Mouse (Mus musculus): ENCODE results near the gene Tmem9b. TPM values are rescaled to one million over a fixed set of nuclear protein-coding genes. Genes with fewer than 3 reads are reported as not detected.

Gene Tmem9b
- polyA plus RNA-seq, 1 experiment: 51.9 TPM

DNA sequence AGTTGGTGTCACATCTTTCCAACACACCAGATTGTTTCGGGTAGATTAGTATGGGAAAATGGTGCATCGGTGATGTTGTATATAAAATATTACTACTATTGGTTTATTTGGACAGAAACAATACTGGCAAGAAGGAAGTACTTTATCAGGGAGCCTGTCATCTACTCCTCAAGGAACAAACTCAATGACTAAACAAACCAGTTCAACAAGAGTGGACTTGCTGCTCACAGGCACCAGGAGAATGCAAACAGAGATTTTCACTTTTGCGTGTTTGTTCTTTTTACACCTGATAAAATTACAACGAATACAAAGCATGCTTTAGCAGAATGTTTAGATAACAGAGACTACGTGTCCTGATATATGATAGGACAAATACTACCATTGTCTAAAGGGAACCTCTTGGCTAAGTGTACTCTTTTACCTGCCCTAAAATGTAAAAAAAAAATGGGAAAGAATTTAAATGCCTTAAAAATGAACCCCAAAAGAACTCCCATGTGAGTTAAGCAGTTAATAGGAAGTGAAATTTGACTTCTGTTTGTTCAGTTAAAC lies 12.8 kb downstream of the Tmem9b start:
- no peak for DNase-seq (ENCODE audit: low read depth)

DNA sequence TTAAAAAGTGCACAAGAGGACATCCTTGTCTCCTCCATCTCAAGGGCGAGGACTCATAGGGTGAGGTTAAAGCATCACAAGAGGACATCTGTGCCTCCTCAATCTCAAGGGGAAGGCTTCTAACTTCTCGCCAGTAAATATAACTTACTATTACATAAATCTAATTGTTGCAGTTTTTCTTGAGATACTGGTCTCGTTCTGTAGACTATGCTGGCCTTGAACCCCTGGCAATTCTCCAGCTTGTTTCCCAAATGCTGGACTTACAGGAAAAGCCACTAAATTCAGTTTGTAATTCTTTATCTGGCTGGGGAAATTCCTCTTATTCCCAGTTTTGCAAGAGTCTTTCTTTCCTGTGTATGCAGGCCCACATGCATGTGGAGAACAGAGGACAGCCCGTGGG lies 17.9 kb downstream of the Tmem9b start:
- DNase-seq (ENCODE audit: low read depth): no peak

DNA sequence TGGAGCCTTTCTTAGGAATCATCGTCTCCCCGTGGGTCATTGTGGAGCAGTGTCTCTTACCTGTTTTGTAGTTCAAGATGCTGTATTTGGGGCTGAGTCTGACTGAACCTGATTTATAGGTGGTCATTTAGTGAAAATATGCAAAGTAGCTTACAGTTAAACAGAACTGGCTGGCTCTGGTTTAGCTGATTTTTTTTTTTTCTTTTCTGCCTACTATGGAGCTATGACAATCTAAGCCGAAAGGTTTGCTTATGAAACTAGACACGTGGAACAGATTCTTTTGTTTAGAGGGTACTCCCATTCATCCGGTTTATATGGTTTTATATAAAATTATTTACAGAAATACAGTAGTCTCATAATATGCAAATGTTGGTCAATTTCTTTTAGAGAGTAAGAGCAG lies 21.0 kb downstream of the Tmem9b start, which contains the start of gene Ascl3:
TSS of gene Ascl3 (minus strand) at position 101 of the 400 bp plus-strand sequence.
- no peak for DNase-seq (ENCODE audit: low read depth)

DNA sequence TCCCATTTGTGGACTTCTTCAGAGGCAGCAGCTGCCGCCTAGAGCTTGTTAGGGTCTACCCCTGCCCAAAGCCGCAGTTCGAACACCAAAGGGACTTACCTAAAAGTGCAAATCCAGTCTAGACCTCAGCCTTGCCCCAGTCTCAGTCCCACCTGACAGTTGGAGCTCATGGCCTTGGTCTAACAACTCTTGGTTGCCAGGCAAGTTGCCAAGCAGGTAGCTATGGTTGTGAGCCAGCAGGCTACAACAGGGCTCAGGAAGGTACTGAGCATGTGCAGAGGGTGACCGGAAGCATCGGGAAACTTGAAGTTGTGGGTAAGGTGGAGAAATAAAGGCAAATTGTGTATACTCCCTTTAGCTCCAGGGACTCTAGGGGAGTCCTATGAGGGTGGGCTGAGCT lies 29.0 kb downstream of the Tmem9b start, which contains the start of gene BC051019:
TSS of gene BC051019 (minus strand) at position 154 of the 400 bp plus-strand sequence.
- no peak for DNase-seq (ENCODE audit: low read depth)

GRCm38 (mm10) chr7:109723114-109723513 lies 29.6 kb downstream of the Tmem9b start:
- DNase-seq (ENCODE audit: low read depth): no peak

GRCm38 (mm10) chr7:109722618-109723017 lies 30.1 kb downstream of the Tmem9b start:
- no peak for DNase-seq (ENCODE audit: low read depth)

DNA sequence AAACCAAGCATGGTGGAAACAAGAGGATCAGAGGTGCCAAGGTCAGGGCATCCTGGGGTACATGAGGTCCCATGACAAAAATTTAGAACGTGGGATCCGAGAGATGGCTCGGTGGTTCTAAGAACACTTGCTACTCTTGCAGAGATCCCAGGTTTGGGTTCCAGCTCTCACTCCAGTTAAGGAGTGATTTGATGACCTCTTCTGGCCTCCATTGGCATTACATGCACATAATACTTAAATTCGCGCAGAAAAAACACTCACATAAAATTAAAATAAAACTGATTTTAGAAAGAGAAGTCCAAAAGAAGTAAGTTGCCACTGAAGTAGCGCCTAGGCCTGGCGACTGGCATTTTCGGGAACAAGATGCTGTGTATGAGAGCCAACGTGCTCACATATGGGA lies 33.4 kb downstream of the Tmem9b start:
- DNase-seq (ENCODE audit: low read depth): no peak

- DNase-seq (ENCODE audit: low read depth): no peak
These were observed 39.2 kb downstream of the Tmem9b start for GRCm38 (mm10) chr7:109713434-109713982.

DNA sequence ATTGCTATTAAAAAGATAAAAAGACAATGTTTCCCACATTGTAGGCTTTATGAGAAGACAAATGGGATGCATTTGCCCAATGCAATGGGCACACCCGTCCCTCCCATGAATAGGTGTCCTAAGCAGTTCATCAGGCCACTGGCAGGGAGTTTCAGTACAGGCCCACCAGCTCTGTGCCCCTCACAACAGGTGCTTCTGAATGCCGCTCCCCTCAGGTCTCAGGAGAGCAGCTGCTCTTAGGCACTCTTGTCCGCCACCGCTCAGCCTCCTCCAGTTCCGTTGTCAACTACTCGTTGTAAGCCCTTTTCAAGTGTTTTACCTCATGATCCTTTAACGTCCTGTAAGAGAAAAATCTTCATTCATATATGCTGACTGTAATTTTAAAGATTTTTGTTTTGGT lies 40.5 kb downstream of the Tmem9b start:
- no peak for DNase-seq (ENCODE audit: low read depth)

- DNase-seq (ENCODE audit: low read depth): no peak
These were observed 42.6 kb downstream of the Tmem9b start for GRCm38 (mm10) chr7:109710069-109710468.

GRCm38 (mm10) chr7:109708961-109709382 lies 43.7 kb downstream of the Tmem9b start:
- no peak for DNase-seq (ENCODE audit: low read depth)

DNA sequence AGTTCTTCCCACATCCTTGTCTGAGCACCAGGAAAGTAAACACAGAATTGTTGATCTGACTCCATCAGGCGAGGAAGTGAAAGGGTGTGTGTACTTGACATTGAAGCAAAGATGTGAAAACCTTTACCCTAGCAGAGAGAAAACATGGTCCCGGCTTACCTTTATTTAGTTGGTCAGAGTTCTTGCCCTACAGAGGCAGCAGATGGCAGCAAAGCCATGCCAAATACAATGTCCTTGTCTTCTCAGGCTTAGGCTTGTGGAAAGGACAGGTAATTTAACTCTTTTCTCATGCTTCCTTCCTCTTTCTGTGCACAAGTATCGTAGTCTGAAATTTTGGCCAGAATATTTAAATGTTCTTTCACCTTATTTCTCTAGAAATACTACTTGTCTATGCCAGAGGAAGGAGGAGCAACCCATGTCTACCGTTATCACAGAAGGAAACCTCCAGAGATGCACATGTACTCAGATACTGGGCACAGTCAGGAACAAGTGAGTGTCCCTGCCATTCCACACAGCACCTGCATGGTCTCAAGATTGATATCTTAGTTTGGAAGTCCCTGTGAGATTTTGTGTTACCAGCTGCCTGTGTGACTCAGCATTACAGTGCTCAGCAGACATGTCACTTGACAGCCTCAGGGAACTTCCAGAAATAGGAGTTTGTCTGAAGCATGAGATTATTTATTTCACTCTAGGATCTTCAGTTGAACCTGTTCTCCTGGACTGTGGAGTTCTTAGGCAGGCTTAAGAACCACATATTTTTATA lies 45.5 kb downstream of the Tmem9b start:
- DNase-seq (ENCODE audit: low read depth): no peak

DNA sequence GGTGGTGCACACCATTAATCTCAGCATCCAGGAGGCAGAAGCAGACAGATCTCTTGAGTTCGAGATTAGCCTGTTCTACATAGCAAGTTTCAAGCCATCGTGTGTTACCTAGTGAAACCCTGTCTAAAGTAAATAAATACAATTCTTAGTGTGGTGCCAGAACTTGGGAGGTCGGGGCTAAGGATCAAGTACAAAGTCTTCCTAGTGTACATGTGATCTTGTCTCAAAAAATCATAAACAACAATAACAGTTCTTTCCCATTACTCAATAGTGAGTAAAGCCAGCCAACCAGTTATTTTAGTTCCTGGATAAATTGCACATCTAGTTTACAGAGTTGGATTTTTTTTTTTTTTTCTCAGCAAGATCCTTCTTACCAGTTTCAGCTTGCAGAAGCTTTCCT lies 48.2 kb downstream of the Tmem9b start:
- no peak for DNase-seq (ENCODE audit: low read depth)

DNA sequence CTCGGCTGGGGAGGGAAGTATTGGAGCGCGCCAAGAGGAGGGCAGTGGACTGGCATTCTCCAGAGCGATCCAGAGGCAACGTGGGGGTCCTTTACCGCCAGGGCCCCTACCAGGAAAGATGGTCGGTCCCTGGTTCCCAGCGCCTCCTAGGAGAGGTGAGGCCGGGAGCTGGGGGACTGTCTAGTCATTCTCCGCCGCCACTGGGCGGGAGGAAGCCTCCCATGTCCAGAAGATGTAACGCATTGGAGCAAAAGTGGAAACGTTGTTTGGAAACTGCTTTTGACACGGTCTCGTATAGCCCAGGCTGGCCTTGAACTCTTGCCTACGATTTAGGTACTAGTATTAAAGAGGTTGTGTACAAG lies 48.7 kb downstream of the Tmem9b start:
- no peak for DNase-seq (ENCODE audit: low read depth)

DNA sequence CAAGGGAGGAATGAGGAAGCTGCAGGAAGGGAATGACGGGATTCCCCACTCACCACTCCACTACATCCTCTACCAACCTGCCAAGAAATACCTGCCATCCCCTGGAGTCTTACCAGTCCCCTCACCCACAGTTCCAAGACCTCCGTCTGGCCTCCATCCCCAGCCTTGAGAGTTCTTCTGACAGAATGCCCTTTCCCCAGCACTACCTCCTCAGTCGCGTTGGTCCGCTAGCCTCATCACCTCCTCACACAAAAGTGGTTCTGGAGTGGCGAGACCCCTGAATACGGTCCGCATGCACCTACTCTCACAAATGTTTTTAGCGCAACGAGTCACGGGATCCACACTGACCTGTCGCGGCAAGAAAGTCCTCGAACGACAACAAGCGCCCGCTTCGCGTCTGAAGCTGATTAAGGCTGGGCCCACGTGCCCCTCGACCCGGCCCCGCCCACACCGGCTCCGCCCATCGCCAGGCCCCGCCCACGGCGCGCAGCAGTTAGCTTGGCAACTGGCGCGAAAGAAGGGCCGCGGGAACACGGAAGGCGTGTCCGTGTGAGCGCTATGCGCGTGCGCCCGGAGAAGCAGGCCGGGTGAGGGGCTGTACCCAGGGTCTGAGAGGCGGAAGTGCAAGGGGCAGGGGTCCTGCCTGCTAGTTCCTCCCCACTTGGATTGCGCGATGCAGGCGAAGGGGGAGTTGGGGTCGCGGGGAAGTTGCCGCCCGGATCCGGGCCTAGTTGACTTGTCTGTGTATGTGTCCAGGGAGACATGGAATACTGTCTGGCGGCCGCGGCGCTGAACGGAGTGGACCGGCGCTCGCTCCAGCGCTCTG lies 49.3 kb downstream of the Tmem9b start, which contains the start of the genes St5 and Akip1:
TSS of gene St5 (minus strand) at position 416 of the 826 bp plus-strand sequence.
TSS of gene Akip1 (plus strand) at position 501 of the 826 bp plus-strand sequence.
- no peak for DNase-seq (ENCODE audit: low read depth)

- DNase-seq (ENCODE audit: low read depth): no peak
These were observed 50.0 kb downstream of the Tmem9b start for GRCm38 (mm10) chr7:109702721-109703120.

- no peak for DNase-seq (ENCODE audit: low read depth)
These were observed 52.5 kb downstream of the Tmem9b start for GRCm38 (mm10) chr7:109700213-109700612.

DNA sequence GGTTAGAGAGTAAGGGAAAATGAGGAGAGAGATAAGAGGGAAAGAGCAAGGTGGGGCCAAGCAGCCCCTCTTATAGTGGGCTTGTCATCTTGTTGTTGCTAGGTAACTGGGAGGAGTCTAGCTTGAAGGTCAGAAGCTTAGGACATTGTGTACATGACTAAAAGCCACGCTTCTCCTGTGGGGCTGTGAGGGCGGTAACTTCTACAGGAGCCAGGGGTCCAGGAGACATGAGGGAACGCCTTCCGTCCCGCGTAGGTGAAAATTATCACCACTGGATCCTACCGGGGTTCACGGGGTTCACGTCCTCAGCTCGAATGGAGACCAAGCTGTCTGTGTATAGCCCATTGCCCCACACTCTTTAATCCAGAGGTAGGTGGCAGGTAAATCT lies 57.3 kb downstream of the Tmem9b start:
- DNase-seq (ENCODE audit: low read depth): no peak

DNA sequence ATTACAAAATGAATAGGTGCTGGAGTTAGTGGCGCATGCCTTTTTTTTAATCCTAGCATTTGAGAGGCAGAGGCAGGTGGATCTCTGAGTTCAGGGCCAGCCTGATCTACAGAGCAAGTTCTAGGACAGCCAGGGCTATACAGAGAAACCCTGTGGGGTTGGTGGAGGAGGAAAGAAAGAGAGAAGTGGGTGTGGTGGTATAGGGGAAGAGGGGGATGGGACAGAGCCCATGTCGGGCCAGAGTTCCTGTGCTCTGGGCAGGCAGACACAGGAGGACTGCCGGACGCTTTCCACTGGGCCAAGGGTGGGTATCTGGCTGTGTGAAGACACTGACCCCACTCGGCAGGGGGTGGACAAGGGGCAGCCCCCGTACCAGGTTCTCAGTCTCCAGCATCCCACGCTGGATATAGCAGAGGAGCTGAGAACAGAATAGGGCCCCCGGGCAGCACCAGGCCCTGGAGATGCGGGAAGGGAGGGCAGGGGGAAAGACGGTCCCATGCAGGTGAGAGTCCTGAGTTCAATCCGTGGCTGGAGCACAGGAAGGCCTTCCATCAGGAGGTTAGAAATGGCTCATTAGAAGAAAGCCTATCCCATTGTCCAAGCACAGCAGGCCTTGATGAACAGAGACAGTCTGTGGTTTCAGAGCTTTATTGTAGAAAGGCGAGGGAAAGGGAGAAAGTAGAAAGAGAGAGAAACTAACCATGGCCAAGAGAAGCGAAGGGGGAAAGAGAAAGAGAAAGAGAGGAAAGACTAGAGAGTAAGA lies 57.9 kb downstream of the Tmem9b start:
- no peak for DNase-seq (ENCODE audit: low read depth)

DNA sequence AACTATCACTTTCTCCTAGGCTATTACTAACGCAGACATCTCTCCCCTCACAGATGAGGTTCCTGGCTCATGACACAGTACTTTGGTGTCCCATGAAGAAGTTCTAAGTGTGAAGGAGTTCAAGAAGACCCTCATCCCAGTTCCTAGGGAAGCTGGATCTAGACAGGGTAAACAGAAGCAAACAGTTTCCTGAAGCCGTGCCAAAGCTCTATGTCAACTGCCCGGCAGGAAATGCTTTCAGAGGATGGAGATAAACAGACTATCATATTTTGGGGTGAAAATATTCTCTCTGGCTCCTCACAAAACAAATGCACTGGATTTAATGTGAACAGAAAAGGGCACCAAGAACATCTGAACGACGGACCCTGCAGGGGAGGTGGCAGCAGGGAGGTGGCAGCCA lies 61.7 kb downstream of the Tmem9b start:
- no peak for DNase-seq (ENCODE audit: low read depth)

- DNase-seq (ENCODE audit: low read depth): no peak
These were observed 62.6 kb downstream of the Tmem9b start for GRCm38 (mm10) chr7:109690101-109690500.

Data from gonadal fat pad, adult 2 months (tissue).